Mouse (Mus musculus) neutrophil, adult 83 days (primary cell): ENCODE results near the gene Capn10. TPM values are rescaled to one million over a fixed set of nuclear protein-coding genes. Genes with fewer than 3 reads are reported as not detected.

Source experiments
- total RNA-seq, 2 experiments: library from RNA; stranded (reverse); gene quantifications; one replicate each; pipeline ENCODE4 v1.2.4; 2023

Capn10 gene
- total RNA-seq = 10 to 100 TPM; 15.5 to 18.4 TPM

DNA sequence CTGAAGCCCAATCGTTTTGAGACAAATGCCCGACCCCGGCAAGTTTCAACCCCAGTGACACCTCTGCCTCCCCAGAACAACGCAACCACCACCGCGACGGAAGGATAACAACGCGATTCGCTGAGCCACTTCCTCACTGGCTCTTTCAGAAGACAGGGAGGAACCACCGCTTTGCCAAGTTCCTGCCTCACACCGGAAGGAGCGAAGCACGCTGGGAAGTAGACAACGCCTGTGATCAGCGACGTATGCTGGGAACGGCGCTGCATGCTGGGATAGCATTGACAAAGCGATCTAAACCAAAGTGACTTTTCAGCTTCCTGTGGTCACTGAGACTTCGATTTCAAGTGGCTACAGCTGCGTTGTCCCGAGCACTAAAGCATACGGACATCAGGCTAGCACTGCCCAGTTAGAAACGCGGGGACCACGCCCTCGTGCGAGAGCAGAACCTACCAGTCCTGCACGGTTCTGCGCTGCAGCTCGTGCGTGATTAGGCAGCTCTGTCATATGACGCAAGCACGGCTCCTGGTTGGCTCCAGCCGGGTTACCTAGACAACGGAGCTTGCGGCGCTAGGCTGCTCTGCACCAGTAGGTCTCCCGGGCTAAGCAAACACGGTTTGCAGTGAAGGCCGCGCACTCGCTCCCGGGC, at the start of gene Capn10:
Gene Capn10, plus strand, starts transcription at position 195 of the 646 bp plus-strand sequence.

DNA sequence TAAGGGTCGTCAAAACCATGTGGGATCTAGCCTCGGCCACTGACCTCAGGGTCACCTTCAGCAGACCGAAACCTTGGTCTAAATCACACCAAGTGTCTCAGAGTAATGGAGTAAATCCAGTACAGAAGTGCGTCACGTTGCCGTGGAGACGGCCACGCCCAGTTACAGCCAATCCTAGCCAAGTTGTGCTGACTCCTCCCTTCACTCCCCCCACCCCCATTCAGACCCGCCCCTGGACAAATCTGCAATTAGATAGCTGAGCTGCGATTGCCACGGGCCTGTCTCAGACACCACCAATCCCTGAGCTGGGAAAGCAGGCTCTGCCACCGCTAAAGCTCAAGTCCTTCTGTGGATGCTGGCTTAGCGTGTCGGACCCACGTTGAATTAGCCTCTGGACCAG, 31.4 kb upstream of the Capn10 start, which contains the start of gene Ankmy1:
Gene Ankmy1, minus strand, starts transcription at position 121 of the 400 bp plus-strand sequence.

DNA sequence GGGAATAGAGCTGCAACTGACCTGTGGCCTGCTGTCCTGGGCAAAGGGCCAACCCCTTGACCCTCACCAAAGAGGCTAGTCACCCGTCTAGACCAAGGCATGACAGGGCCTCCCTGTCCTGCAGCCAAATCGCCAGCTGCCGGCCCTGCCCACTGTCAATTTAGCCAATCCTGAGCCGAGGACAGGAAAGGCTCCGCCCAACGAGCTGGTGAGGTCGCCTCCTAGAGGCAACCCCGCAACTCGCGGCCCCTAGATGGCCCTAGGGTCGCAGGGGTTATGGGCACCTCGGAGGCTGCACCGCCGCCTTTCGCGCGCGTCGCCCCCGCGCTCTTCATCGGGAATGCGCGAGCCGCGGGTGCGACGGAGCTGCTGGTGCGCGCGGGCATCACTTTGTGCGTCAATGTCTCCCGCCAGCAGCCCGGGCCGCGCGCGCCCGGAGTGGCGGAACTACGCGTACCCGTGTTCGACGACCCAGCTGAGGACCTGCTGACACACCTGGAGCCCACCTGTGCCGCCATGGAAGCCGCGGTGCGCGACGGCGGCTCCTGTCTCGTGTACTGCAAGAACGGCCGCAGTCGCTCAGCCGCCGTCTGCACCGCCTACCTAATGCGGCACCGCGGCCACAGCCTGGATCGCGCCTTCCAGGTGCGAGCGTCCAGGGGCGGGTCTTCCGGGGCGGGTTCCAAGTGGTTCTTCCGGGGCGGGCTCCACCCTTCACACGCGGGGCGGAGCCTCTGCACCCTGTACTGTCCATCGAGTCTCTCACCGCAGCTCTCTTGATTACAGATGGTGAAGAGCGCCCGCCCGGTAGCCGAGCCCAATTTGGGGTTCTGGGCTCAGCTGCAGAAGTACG, 27.2 kb upstream of the Capn10 start, which contains the start of gene Dusp28:
Gene Dusp28, plus strand, starts transcription at position 203 of the 853 bp plus-strand sequence.

DNA sequence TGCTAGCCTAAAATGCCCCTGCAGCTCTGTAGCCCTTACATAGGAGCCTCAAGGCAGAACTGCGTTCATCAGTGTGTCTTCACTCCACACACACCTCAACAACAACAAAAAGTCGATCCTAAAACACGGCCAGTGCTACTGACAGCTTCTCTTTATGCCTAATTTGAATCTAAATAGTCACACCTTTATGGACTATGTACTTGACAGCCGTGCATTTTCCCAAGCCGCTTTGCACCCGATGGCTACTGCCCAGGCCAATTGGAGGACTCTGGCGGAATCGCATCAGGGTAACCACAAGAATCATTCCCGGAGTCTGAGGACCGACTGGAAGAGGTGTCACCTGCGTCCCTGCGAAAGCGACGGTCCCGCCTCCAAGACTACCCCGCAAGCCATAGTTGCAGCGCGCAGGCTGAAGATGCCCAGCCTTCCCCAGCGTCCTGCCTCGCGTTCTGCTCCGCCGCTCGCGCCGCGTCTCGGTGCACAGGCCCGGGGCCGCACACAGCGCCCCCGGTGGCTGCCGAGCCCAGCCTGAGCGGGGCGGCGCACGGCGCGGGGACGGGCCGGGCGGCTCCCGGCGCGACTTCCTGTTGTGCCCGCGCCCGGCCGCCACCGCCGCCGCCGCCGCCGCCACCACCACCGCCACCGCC, 23.8 kb upstream of the Capn10 start, which contains the start of gene Rnpepl1:
Gene Rnpepl1, plus strand, starts transcription at position 545 of the 647 bp plus-strand sequence.

DNA sequence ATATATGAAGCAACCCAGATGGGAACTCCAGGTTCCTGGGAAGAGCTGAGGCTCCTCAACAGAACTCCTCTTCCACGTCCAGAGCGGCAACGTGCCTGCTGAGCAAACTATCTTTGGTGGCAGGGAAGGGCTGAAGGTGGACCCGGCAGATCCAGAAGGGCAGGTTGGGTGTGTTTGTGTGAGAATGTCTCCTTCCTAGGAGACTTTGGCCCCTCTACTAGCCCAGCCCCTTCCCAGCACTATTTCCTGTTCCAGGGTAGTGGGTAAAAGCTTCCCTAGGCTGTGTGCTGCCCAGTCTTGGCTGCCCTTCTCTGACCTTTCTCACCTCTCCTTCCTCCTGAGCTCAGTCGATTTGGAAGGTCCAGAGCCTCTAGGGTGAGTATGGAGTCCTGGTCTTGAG, 16.4 kb downstream of the Capn10 start, which contains the start of gene Gpr35:
Gene Gpr35, plus strand, starts transcription at position 259 of the 400 bp plus-strand sequence.

Other genes with a start within 250 kb of the Capn10 start
- 10 to 100 TPM; 29.9 to 38.4 TPM for gene Gpc1, start 102.7 kb upstream of the Capn10 start, total RNA-seq
- under 1 TPM in 1 of 2 experiments, not detected in 1; 0.26 TPM for gene Ankmy1, start 31.5 kb upstream of the Capn10 start, total RNA-seq
- gene Dusp28, start 27.4 kb upstream of the Capn10 start, total RNA-seq = 1 to 10 TPM; 1.7 to 2.5 TPM
- gene Rnpepl1, start 23.6 kb upstream of the Capn10 start, total RNA-seq = 10 to 100 TPM; 71.9 TPM
- 10 to 100 TPM; 21.5 to 29.4 TPM for gene Gpr35, start 16.5 kb downstream of the Capn10 start, total RNA-seq
- not detected for gene Aqp12, start 72.0 kb downstream of the Capn10 start, total RNA-seq
- under 1 TPM; 0.15 to 0.20 TPM for gene Kif1a, start 167.6 kb downstream of the Capn10 start, total RNA-seq
- not detected for gene Agxt, start 200.9 kb downstream of the Capn10 start, total RNA-seq
- not detected for gene 2310007B03Rik, start 226.6 kb downstream of the Capn10 start, total RNA-seq
- not detected for gene Crocc2, start 234.3 kb downstream of the Capn10 start, total RNA-seq